Mouse (Mus musculus): ENCODE measurements around the gene Brat1.

Gene Brat1

GRCm38 (mm10) chr5:140749062-140749875, 44.5 kb downstream of the Brat1 start:
- peak; percentile 66 for DNase-seq (ENCODE audit: low read depth)

DNA sequence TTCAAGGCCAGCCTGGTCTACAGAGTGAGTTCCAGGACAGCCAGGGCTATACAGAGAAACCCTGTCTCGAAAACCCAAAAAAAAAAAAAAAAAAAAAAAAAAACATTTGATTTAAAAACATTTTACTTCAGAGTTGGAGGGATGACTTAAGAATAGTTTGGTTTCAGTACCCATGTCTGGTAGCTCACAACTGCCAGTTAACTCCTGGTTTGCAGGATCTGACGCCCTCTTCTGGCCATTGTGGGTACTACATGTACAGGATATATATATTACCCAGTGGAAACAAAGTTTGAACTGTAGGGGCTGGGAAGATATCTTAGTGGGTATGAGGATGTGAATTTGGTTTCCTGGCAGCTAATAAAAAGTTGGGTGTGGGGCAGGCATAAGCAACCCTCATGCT, 46.1 kb downstream of the Brat1 start:
- peak; percentile 20 for DNase-seq (ENCODE audit: low read depth)

GRCm38 (mm10) chr5:140752041-140752440, 47.2 kb downstream of the Brat1 start:
- DNase-seq (ENCODE audit: low read depth): no peak

DNA sequence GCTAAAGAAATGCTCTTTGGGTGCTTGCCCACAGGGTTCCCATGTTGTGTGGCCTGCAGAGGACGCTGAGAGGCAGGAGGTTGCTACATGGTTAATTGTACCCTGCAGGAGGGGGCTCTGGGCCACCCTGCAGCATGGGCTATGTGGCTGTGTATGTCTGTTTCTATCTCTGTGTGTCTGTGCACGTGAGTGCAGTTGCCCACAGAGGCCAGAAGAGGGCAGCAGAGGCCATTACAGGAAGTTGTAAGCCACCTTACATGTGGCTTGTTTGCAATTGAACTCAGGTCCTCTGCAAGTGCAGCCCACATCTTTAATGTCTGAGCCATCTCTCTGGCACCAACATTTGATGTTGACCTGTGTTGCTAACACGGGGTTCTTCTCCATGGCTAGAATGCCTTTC, 47.8 kb downstream of the Brat1 start:
- no peak for DNase-seq (ENCODE audit: low read depth)

DNA sequence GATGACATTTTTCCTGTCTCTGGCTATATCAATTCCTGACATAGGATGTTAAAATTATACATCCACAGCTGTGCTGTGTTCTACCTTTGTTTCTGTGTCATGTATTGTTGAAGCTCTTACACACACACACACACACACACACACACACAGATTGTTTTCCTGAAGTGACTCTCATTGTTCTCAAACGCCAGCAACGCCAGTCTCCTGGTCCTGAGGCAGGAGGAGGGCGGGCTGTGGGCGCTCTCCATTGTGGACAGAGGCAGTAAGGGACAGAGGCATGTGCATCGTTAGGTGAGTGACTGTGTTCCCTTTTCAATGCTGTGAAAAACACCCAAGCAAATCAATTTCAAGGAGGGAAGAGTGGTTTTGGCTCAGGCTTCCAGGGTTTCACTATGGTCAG, 48.4 kb downstream of the Brat1 start:
- DNase-seq (ENCODE audit: low read depth): no peak

- no peak for DNase-seq (ENCODE audit: low read depth)
Measured at GRCm38 (mm10) chr5:140758864-140759263, 54.1 kb downstream of the Brat1 start.

- DNase-seq (ENCODE audit: low read depth): no peak
Measured at GRCm38 (mm10) chr5:140762540-140762939, 57.7 kb downstream of the Brat1 start.

GRCm38 (mm10) chr5:140764921-140765613, 60.3 kb downstream of the Brat1 start:
- DNase-seq (ENCODE audit: low read depth): no peak

GRCm38 (mm10) chr5:140766566-140766965, 61.8 kb downstream of the Brat1 start:
- DNase-seq (ENCODE audit: low read depth): no peak

DNA sequence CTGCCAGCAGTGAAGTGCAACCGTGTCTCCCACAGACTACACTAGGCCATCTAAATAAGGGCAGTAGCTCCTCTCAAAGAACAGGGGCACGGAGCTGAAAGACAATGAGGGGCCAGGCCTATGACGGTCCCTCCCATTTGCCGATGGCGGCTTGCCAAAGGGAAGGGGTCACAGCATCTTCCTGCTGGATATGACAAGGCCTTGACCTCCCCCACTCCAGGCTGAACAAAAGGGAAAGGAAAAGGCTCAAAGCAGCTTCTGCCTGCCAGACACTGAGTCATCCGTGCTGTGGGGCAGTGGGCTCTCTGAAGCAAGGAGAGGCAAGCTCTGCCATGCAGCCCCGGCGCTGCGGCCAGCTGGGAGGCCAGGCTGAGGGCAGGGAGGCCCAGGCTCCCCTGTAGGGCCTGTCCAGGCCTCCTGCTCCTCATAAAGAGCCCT, 62.9 kb downstream of the Brat1 start:
- DNase-seq (ENCODE audit: low read depth): no peak

DNA sequence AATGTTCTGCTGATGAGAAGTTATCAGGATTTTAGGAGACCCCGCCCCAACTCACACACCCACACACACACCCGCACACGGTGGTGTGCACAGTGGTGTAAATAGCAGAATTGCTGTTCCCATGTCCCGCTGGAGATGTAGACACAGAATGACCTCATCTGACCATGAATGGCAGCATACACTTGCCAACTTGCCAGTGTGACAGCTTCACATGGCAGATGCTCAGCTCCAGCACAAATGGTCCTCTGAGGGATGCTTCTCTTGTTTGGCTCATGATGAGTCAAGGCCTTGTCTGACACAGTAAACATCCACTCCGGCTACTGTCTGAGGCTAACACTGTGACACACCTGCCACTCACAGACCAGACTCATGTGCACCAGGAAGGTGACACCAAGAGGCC, 63.5 kb downstream of the Brat1 start:
- no peak for DNase-seq (ENCODE audit: low read depth)
